Mouse (Mus musculus): ENCODE results near the gene Repin1. TPM values are rescaled to one million over a fixed set of nuclear protein-coding genes. Genes with fewer than 3 reads are reported as not detected.

Repin1 gene
- total RNA-seq (2012; rRNA removed) (23.6 and 28.0 TPM in 2 replicates), total RNA-seq (2014; rRNA removed) (11.5 and 12.8 TPM in 2 replicates), polyA plus RNA-seq (2012; ENCODE audit: insufficient read length, low read depth) (9.7 and 10.7 TPM in 2 replicates)

DNA sequence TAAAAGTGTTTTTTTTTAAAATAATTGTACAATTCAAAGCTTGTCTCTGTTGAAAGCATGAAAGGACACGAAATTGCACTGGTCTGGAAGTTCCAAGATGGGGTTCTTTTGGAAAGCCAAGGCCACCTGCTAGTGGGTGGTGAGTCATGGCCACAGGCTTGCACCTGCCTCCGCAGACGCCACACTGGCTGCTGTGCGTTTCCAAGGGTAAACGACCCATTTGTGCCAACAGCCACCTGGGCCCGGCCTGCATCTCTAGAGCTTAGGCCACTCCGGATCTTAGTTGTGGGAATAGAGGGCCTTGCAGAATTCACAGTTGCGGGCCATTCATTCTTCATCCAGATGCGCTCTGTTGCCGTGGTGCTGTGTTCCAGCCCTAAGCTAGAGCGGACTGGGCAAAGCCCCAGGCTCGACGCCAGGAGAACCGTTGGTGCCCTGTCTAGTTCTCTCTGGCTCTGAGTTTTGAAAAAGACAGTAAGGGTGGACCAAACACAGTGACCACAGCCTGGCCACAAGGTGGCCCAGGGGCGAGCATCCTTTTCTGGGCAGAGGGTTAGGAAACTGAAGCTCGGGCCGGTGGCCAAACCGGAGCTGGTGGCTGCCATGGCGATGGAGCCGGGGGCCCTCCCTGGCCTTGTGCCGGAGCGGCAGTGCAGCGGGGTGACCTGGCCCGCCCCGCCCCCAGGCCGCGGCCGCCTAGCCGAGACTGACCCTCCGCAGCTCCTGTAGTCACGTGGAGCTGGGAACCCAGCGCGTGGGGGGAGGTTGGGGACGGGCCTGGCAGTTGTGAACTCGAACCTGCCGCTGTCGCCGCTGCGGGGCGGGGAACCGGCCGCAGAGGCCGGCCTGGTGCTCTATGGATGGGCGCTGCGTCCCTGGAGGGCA lies at the start of gene Repin1, which contains the start of gene Gm44965:
TSS of gene Repin1 (plus strand) at position 726 of the 885 bp plus-strand sequence.
TSS of gene Gm44965 (plus strand) at position 784 of the 885 bp plus-strand sequence.
- H3K4me1 ChIP-seq (ENCODE audit: control insufficient read depth in 1 of 2, insufficient read depth in 2 of 2), result peaks cover 3 to 18% of the 10 kb centered on the region in 2 experiments; a peak in 3 of 4 replicates
- no peaks in the 10 kb centered on the region for H3K27me3 ChIP-seq (replicated peaks)
- dilution Hi-C loops (cut with MboI; ENCODE audit: extremely low pct_ligation_motif_present, extremely low pct_unique_long_range_greater_than_20kb, low sequenced_read_pairs), result no loop called here
- DNase-seq (ENCODE audit: extremely low read depth), result peak; percentile 79
- H3K9ac ChIP-seq (ENCODE audit: insufficient read depth, low read depth), result peak within 1 kb of the TSS; percentile 92
- H3K36me3 ChIP-seq (replicated peaks in 1 of 2; ENCODE audit: control insufficient read depth in 1 of 2, insufficient read depth in 1 of 2, low read length in 1 of 2), result peaks cover 22 to 30% of the 10 kb centered on the region in 2 experiments
- peak within 1 kb of the TSS; percentile 64 for H3K4me2 ChIP-seq (ENCODE audit: insufficient read depth, low read depth, poor library complexity, severe bottlenecking)
- peaks cover 3% of the 10 kb centered on the region for H3K9me3 ChIP-seq (replicated peaks; ENCODE audit: low read length)
- peak within 1 kb of the TSS; percentile 63 for H3K27ac ChIP-seq (ENCODE audit: insufficient read depth, low read depth)
- H3K79me2 ChIP-seq (replicated peaks; ENCODE audit: control insufficient read depth, extremely low read depth, insufficient read depth, poor library complexity, severe bottlenecking), result peaks cover 23% of the 10 kb centered on the region
- H3K4me3 ChIP-seq (replicated peaks in 1 of 3; ENCODE audit: low read depth in 2 of 3, low read length in 2 of 3, poor library complexity in 1 of 3), result peak within 1 kb of the TSS; percentile 82 to 97 (median 84)
- in situ Hi-C loops (cut with MboI; ENCODE audit: low pct_ligation_motif_present, low pct_unique_long_range_greater_than_20kb, low sequenced_read_pairs), result no loop called here
- no peak; the same call in 1 of the 2 replicates for TF ChIP-seq NELFE (IDR thresholded peaks at IDR 0.05; ENCODE audit: low read depth, low read length)
- no peak for TF ChIP-seq JUND (conservative IDR thresholded peaks at IDR 0.05; ENCODE audit: low read depth, low read length)
- no peak for TF ChIP-seq E2F4 (IDR thresholded peaks at IDR 0.05; ENCODE audit: insufficient replicate concordance, low read depth, low read length)
- no peak; the same call in 1 of the 2 replicates for TF ChIP-seq TBP (conservative IDR thresholded peaks at IDR 0.05; ENCODE audit: low read depth, low read length)
- TF ChIP-seq MEF2A (IDR thresholded peaks at IDR 0.05; ENCODE audit: borderline replicate concordance, low read depth, low read length), result peak; percentile 71; the same call in 1 of the 2 replicates
- TF ChIP-seq CHD2 (IDR thresholded peaks at IDR 0.05; ENCODE audit: low read length), result peak; percentile 90
- TF ChIP-seq IRF4 (IDR thresholded peaks at IDR 0.05; ENCODE audit: low read depth, low read length), result peak; percentile 67; the same call in 1 of the 2 replicates
- TF ChIP-seq USF1 (IDR thresholded peaks at IDR 0.05; ENCODE audit: low read depth, low read length), result peak; percentile 97
- peak; percentile 63; the same call in 1 of the 2 replicates for TF ChIP-seq ZMIZ1 (IDR thresholded peaks at IDR 0.05; ENCODE audit: low read depth, low read length)
- no peak for TF ChIP-seq ZC3H11A (IDR thresholded peaks at IDR 0.05; ENCODE audit: low read depth, low read length)
- TF ChIP-seq JUN (IDR thresholded peaks at IDR 0.05; ENCODE audit: insufficient read depth, low read depth, low read length), result no peak
- peak; percentile 85 for TF ChIP-seq USF2 (conservative IDR thresholded peaks at IDR 0.05; ENCODE audit: low read depth, low read length)
- no peak for TF ChIP-seq MYC (IDR thresholded peaks at IDR 0.05; ENCODE audit: low read depth, low read length)
- no peak for TF ChIP-seq RCOR1 (conservative IDR thresholded peaks at IDR 0.05; ENCODE audit: low read depth, low read length)
- TF ChIP-seq EP300 (IDR thresholded peaks at IDR 0.05; ENCODE audit: low read length), result peak; percentile 47; the same call in 1 of the 2 replicates
- TF ChIP-seq UBTF (IDR thresholded peaks at IDR 0.05; ENCODE audit: low read depth, low read length), result 0 out of 2 replicates have a peak, but pooled peaks have one; percentile 24
- TF ChIP-seq ELF1 (IDR thresholded peaks at IDR 0.05; ENCODE audit: low read depth, low read length), result peak; percentile 66; the same call in 1 of the 2 replicates
- TF ChIP-seq TCF12 (IDR thresholded peaks at IDR 0.05; ENCODE audit: low read depth, low read length), result peak; percentile 86
- 0 out of 2 replicates have a peak, but pooled peaks have one; percentile 49 for TF ChIP-seq POLR2AphosphoS2 (IDR thresholded peaks at IDR 0.05; ENCODE audit: low read depth, low read length)
- peak; percentile 80; the same call in 1 of the 2 replicates for TF ChIP-seq KAT2A (IDR thresholded peaks at IDR 0.05; ENCODE audit: insufficient replicate concordance, low read length)
- TF ChIP-seq PAX5 (IDR thresholded peaks at IDR 0.05; ENCODE audit: low read length), result no peak
- no peak for TF ChIP-seq SMC3 (IDR thresholded peaks at IDR 0.05; ENCODE audit: low read depth, low read length)
- no peak for TF ChIP-seq CHD1 (IDR thresholded peaks at IDR 0.05; ENCODE audit: low read depth, low read length)
- TF ChIP-seq BHLHE40 (IDR thresholded peaks at IDR 0.05; ENCODE audit: low read depth, low read length), result peak; percentile 94
- peak; percentile 92 for TF ChIP-seq MAZ (IDR thresholded peaks at IDR 0.05; ENCODE audit: low read depth, low read length)
- no peak for TF ChIP-seq GABPA (IDR thresholded peaks at IDR 0.05; ENCODE audit: insufficient replicate concordance, low read depth, low read length)
- TF ChIP-seq RAD21 (IDR thresholded peaks at IDR 0.05; ENCODE audit: low read depth, low read length), result no peak
- peak; percentile 85 for TF ChIP-seq HCFC1 (IDR thresholded peaks at IDR 0.05; ENCODE audit: low read depth, low read length)
- no peak for TF ChIP-seq ZNF384 (IDR thresholded peaks at IDR 0.05; ENCODE audit: low read depth, low read length)
- TF ChIP-seq SIN3A (IDR thresholded peaks at IDR 0.05; ENCODE audit: low read length), result peak; percentile 32
- TF ChIP-seq MXI1 (IDR thresholded peaks at IDR 0.05; ENCODE audit: low read depth, low read length), result peak; percentile 93
- no peak for TF ChIP-seq ZKSCAN1 (IDR thresholded peaks at IDR 0.05; ENCODE audit: borderline replicate concordance, low read depth, low read length)
- 0 out of 2 replicates have a peak, but pooled peaks have one; percentile 34 for TF ChIP-seq NRF1 (IDR thresholded peaks at IDR 0.05; ENCODE audit: low read depth, low read length)
- peak; percentile 77; the same call in 1 of the 2 replicates for TF ChIP-seq POLR2A (IDR thresholded peaks at IDR 0.05; ENCODE audit: low read depth, low read length)
- peak; percentile 94 for TF ChIP-seq MAX (IDR thresholded peaks at IDR 0.05; ENCODE audit: low read length)
- TF ChIP-seq MAFK (IDR thresholded peaks at IDR 0.05; ENCODE audit: insufficient replicate concordance, low read length), result no peak
- peak; percentile 19 for TF ChIP-seq ETS1 (conservative IDR thresholded peaks at IDR 0.05; ENCODE audit: low read depth, low read length)
